Mouse (Mus musculus): ENCODE measurements around the gene Prps1l1.

- no peak for TF ChIP-seq CTCF (IDR thresholded peaks at IDR 0.05)
- no peak for TF ChIP-seq EP300 (IDR thresholded peaks at IDR 0.05)
These were observed 1.3 kb downstream of the Prps1l1 start for GRCm38 (mm10) chr12:34985865-34986264.
